Mouse (Mus musculus) bone marrow, adult 2 months (tissue): ENCODE measurements at regions not wholly inside any gene's neighbourhood (a gene's known extent, or its start where the extent isn't known, plus 50 kb on each side); places are given as distances from the start of the nearest gene placed in this dataset.

ENCODE experiments used
- CTCF ChIP-seq: fragments of 200-500 bp; IDR thresholded peaks from 2 replicates; pipeline ENCODE4 v1.5.1; 2011; ENCODE audit warnings: low read length, control low read depth; ENCODE audit not compliant: control insufficient read depth, insufficient read depth
- POLR2A ChIP-seq: fragments of 200-500 bp; IDR thresholded peaks from 2 replicates; pipeline ENCODE4 v1.6.1; 2011; ENCODE audit warnings: low read depth, mild to moderate bottlenecking, control low read depth, low read length, borderline replicate concordance; ENCODE audit not compliant: control insufficient read depth

DNA sequence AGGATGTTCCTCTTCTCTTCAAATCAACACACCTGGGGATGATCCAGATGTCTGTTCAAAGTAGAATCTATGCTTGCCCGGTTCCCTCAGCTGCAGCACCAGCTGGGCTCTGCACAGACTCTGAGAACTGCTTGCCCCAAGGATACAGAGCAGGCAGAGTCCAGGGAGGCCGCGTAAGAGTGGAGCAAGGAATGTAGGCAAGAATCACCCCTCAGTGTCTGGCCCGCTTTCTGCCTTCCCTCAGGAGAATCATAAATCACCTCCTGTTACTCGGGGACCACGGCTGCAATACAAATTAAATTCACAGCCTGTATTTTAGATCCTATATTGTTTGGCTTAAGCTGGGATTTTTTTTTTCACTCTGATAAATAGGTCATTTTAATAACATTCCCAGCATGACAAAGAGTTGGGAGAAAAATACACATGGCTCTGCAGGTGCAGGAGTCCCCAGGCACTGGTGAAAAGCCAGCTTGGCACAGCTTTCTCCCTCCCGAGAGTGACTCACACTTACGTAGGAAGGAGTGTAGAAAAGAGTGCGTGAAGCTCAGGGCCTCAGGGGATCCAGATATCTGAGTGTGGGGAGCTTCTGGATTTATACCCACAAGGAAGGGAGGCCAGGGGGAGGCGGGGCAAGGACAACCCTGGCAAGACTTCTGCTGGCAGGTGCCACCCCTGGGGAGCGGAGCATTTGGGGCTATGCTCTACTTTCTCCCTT is 726.3 kb downstream of the Hs3st4 start:
- no peak for TF ChIP-seq POLR2A
- no peak for TF ChIP-seq CTCF
